Mouse (Mus musculus) gastrocnemius, adult 2 months (tissue): ENCODE results near the gene Psma2. TPM values are rescaled to one million over a fixed set of nuclear protein-coding genes. Genes with fewer than 3 reads are reported as not detected.

ENCODE experiments used
- DNase-seq: peaks from one replicate; pipeline ENCODE4 v3.0.0; 2022
- H3K27ac ChIP-seq: fragments of 200-600 bp; 2 replicates; pipeline ENCODE4 v1.8.1; 2022; ENCODE audit warnings: mild to moderate bottlenecking
- H3K4me3 ChIP-seq: fragments of 200-600 bp; 2 replicates; pipeline ENCODE4 v1.8.1; 2022; ENCODE audit warnings: mild to moderate bottlenecking, moderate library complexity
- CTCF ChIP-seq: fragments of 200-600 bp; IDR thresholded peaks from 2 replicates; pipeline ENCODE4 v1.8.1; 2022; ENCODE audit warnings: antibody characterized with exemption, mild to moderate bottlenecking, moderate library complexity
- intact Hi-C: fragments of 180-260 bp; cut with DNase I; formaldehyde crosslinking; loops from one replicate; pipeline ENCODE4 v1.15.1; 2025
- total RNA-seq, 2 experiments: library from RNA; stranded (reverse); gene quantifications; 2 replicates each; pipeline ENCODE4 v1.2.3; 2021

The Psma2 gene
- total RNA-seq, 2 experiments from 2014 or later, result 49.9 to 55.1 TPM

- no peak overlapping the region for H3K27ac ChIP-seq
- TF ChIP-seq CTCF, result peak; percentile 42
- H3K4me3 ChIP-seq, result no peak overlapping the region
- no peak for DNase-seq
- intact Hi-C loops, result no loop called here
Observed at GRCm38 (mm10) chr13:14670342-14670741, 57.3 kb downstream of the Psma2 start.

GRCm38 (mm10) chr13:14688955-14689354, 75.9 kb downstream of the Psma2 start:
- Histone ChIP-seq H3K27ac (no peak overlapping the region), H3K4me3 (no peak overlapping the region)
- DNase-seq, result no peak
- intact Hi-C loops, result no loop called here
- TF ChIP-seq CTCF, result no peak

- TF ChIP-seq CTCF, result no peak
- no peak overlapping the region for H3K27ac ChIP-seq
- no peak for DNase-seq
- H3K4me3 ChIP-seq, result no peak overlapping the region
- intact Hi-C loops, result no loop called here
Observed at GRCm38 (mm10) chr13:14716801-14717200, 103.8 kb downstream of the Psma2 start.

- no peak for TF ChIP-seq CTCF
- intact Hi-C loops, result no loop called here
- H3K27ac ChIP-seq, result no peak overlapping the region
Observed at GRCm38 (mm10) chr13:14717755-14718154, 104.7 kb downstream of the Psma2 start.

More at GRCm38 (mm10) chr13:14717755-14718154, 104.7 kb downstream of the Psma2 start:
- no peak overlapping the region for H3K4me3 ChIP-seq
- DNase-seq, result no peak

Other genes starting within 250 kb of the Psma2 start
- under 1 TPM in 1 of 2 experiments, not detected in 1; 0.08 TPM for gene Hecw1, start 90.0 kb upstream of the Psma2 start, total RNA-seq
- gene Mrpl32, start 75 bp upstream of the Psma2 start, total RNA-seq, result 10 to 100 TPM; 41.2 to 41.8 TPM
- 10 to 100 TPM; 10.8 to 15.7 TPM for gene AW209491, start 16.9 kb downstream of the Psma2 start, total RNA-seq